Mouse (Mus musculus): ENCODE measurements around the gene Tln2.

GRCm38 (mm10) chr9:67235441-67236217, 323.9 kb downstream of the Tln2 start:
- TF ChIP-seq TAL1 (IDR thresholded peaks at IDR 0.05; ENCODE audit: low read length) = no peak
- no peak for TF ChIP-seq GATA1 (IDR thresholded peaks at IDR 0.05; ENCODE audit: low read length)
